Mouse (Mus musculus) fibroblast of lung, adult 2 months (primary cell): Measurements from ENCODE around the gene Gtpbp8.

Experiments
- DNase-seq: peaks from one replicate; pipeline ENCODE4 v3.0.0-alpha.2; 2011; ENCODE audit warnings: low read depth

Gene Gtpbp8

DNA sequence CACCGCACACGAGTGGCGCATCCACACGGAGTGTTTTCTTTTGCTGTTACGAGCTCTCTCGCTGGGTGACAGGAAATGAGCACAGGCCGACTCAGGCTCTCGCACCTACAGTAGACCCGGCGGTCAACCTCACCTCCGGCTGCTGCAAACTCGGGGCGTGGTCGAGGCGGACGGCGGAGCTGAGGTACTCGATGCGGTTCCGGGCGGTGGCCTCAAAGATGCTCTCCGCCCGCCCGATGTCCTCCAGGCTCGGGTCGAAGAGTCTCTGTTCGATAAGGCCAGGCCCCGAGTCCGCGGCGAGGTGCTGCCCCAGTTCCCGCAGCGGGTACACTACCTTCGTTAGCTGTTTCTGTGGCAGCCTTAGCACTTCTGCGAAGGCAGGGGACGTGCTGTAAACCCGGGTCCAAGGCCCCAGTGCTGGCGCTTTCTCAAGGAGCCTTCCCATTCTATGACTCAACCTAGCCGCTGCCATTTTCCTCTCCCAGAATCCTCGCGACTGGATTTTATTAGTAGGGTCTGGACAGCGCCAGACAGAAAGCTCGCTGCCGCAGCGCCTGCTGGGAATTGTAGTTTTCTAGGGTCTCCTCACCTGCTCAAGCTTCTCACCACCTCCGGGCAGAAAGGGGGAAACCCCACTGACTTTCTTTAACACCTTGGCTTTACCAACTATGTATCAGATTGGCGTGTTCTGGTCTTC is at the start of gene Gtpbp8:
Gene Gtpbp8 (minus strand): TSS at position 498 of the 697 bp plus-strand sequence.
- peak; percentile 86 for DNase-seq

DNA sequence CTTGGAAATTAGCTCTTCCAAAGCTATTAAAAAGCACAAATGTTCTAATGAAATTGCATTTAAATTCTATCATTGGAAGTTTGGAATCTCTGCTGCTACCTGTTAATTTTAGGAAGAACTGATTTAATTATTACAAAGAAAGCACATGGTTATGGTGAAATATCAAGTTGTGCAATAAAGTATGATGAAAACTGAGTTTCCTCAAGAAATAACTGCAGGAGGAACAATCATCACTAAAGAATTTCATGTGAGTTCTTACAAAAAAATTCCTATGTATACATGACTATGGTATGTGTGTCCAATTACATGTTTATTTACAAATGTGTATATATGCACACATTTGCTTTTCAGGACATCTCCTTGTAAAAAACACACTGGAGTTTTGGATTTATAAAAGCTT is 48.3 kb upstream of the Gtpbp8 start:
- DNase-seq, result no peak

DNA sequence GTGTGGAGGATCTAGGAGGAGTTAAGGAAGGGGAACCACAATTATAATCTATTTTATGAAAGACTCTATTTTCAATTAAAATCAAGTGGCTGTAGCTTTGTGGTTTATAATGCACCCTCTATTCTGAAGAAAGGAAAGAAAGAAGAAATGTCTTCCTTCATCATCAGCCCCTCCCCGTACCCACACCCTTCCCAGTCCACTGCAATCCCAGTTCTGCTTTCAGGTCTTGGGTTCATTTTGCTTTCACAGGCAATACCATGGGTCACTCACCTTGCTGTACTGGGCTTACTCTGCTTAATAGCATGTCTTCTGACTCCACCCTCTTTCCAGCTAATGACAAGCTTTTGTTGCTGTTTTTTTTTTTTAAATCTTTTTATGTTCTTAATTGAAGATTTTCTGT is 40.8 kb upstream of the Gtpbp8 start:
- DNase-seq, result no peak

DNA sequence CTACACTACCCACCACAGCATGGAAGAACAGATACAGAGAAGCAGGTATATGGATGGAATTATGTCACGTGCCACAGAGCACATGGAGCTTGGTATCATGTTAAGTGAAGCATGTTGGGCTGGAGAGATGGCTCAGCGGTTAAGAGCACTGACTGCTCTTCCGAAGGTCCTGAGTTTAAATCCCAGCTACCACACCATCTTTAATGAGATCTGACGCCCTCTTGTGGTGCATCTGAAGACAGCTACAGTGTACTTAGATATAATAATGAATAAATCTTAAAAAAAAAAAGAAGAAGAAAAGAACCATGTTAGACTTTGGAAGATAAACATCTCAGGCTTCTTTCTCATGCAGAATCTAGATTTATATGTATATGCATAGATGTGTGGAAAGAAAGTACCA is 34.6 kb upstream of the Gtpbp8 start:
- DNase-seq, result no peak

DNA sequence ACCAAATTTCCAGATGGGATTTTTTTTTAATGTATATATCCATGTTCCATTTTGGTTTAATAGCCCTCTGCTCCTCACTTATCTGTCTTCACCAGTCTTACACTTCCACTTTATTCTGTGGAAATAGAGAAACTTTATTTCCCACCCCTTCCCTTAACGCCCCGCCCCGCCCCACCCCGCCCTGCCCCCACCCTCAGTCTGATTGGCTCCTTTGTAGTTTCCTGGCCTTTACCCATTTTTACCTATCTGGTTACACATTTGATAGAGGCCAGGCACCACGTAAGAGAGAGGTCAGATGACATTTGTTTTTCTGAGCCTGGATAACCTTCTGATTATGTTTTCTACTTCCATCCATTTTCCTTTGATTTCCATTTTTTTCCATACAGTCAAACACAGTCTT is 33.3 kb upstream of the Gtpbp8 start:
- DNase-seq, result no peak

DNA sequence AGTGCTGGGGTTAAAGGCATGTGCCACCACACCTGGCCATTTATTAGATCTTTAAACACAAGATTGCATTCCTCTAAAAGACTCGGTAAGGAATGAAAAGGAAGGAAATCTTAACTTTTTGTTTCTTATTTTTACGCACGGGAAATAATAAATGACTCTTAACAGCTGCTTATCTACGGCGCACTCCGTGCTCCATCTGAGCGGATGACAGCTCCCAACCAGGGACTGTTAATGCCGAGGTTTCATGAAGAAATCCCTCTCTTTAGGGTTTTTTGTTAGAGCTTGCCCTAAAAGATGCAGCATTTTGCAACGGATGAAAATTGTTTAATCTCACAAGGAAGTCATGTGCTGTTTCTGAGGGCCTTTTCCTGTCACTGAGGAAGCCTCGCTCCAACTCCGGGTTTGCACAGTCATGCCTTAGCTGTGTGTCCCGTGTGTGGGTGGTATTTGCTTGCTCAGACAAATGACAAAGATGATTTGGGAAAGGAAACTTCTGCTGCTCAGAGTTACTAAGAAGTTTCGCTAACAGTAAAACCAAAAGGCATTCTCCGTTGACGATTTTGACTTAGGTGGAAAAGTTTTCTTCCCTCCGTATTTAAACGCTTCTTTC is 32.5 kb upstream of the Gtpbp8 start:
- no peak for DNase-seq

DNA sequence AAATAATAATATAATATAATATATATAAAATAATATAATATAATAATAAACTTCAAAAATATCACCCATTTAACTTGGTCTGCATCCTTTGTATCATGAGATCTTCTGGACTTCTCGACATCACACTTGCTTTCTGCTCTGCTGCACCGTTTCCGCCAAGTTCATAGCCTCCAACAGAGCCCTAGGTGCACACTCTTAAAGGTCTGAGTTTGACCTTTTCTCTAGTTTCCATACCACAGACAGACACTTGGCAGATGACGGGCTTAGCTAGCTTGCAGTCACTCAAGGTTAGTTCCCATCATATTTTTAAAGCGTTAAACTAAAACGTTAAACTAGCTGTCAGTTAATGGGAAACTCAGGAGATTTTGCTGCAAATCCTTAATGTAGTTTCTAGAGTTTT is 28.0 kb upstream of the Gtpbp8 start:
- no peak for DNase-seq

DNA sequence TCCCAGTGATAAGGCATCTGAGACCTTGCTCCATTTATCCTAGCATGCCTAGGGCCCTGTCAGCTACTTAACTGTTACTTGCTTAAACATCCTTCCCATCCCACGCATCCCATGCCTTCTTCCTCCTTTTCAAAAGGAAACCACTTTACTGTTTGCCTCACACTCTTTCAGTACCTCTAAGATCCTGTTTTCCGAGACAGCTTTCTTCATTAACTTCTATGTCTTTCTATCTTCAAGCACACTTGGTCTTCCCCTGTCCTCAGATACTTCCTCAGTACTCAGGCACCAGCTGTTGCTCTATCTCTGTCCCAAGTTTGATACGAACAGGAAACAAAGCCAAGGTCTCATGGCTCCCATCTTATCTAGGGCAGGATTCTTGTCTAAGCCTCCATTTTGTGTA is 27.5 kb upstream of the Gtpbp8 start:
- DNase-seq, result no peak

DNA sequence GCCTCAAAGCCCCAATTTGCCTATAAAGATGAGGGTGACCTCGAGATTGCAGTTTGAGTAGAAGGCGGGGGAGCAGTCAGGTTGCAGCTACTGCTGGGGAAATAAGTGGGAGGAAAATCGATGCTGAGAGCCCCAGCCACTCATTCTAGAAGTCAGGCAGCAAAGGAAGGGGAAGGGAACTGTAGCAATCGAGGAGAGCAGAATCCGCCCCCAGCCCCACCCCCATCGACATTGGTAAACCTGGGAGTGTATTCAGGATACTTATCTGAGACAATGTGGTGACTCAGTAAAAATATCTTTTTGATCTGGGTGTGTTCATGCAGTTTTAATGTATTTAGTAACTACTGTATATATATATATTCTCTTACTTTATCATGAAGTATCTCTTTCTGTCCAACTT is 26.4 kb upstream of the Gtpbp8 start:
- no peak for DNase-seq

DNA sequence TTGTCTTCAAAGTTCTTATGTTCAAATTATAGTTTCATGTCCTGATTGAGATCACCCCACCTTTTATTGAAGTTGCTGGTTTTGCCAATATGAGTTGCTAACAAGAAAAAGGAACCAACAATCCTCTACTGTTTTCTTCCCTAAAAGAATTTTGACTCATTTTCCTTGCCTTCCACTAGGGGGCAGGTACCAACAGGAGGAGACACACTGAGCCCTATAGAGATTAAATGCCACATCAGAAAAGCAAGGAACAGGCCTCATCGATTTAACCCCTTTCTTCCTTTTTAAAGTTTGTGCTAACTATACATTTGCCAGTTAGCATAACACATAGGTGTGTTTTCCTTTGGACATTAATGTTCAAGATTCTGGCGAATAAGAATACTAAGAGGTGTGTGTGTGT is 21.8 kb upstream of the Gtpbp8 start:
- peak; percentile 23 for DNase-seq

DNA sequence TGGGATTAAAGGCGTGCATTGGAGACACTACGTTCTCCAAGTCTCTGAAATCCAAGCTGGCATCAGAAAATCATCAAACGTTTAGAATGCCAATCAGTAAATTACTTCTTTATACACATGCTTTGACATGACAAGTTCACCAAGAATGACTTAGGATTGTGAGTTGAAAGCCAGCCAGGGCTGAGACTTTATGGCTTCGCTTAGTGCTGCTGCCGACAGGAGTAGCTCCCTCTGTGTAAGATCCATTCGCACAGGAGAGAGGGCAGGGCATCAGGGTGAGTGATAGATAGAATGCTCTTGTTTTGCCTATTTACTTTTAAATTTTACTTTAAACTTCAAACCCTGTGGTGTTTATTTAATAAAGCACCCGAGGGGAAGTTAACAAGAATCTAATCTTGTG is 21.3 kb upstream of the Gtpbp8 start:
- DNase-seq, result no peak

DNA sequence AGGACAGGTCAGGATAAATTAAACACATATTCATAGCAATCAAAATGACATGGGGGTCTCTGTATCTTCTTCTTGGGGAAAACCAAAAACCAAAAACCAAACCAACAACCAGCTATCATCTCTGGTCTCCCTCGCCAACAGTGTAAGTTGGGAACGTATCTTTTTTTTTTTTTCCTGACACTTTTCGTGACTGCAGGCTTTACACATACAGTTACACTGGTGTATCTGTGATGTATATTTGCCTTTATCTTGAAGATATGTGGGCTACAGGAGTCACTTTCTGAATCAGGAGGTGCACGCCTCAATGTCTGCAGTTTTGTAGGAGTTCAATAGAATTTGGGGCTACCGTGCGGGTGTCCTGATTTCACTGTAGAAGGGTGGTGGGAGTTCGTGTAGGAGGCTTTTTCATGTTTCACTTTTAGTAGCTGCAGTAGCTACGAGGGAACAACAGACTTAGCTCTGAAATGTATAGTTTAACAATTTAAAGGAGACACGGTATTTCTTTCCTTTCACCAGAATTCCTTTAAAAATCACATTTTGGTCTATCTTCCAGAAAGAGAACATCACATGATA is 20.2 kb upstream of the Gtpbp8 start:
- DNase-seq, result no peak

DNA sequence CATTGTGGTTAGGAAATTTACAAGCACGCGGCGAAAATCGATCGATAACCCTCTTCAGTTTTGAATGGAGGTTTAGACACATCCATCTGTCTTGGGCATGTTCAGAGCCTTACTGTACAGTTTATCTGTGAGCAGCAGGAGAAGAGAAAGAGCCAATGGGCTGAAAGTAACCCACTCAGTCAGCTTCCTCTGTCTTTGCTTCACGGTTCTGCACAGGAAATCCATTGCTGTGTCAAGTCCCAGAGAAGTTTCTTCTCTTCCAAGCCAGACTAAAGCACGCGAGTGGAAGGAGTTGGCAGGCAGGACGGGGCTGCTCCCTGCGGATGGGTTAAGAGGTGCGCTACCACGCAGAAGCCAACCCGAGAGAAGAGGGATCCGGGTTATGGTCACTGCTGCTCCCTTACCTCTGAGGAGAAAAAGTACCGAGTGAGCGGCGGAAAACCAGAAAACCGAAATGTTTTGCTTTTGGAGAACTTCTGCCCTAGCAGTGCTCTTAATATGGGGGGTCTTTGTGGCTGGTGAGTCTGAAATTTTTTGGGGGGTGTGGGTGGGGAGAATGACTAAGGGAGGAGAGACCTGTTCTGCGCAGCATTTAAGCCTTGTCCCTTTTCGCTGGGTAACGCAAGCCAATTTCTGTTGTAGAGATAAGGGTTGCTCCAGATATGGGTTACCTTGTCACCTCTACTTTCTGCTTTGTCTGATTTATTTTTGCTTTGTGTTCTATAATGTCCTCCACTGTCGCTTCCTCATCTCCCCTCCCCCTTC is 19.6 kb upstream of the Gtpbp8 start, which contains the start of gene Cd200r1:
Gene Cd200r1 (plus strand): TSS at position 182 of the 765 bp plus-strand sequence.
- no peak for DNase-seq

DNA sequence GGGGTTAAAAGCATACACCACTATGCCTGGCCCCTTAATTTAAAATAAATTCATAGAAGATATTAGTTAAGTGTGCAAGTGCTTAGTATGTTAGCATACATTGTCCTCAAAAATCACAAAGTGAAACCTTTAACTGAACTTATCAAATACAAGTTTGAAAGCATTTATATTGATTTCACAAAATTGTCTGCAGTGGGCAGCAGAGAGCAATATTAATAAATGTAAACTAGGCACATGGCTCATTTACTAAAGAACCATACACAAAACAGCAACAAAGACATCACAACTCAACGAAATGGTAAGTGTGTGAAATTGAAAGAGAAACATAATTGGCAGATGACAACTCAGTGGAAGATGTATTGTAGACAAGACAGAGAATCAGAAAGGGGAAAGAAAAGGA is 15.6 kb upstream of the Gtpbp8 start:
- DNase-seq, result no peak

DNA sequence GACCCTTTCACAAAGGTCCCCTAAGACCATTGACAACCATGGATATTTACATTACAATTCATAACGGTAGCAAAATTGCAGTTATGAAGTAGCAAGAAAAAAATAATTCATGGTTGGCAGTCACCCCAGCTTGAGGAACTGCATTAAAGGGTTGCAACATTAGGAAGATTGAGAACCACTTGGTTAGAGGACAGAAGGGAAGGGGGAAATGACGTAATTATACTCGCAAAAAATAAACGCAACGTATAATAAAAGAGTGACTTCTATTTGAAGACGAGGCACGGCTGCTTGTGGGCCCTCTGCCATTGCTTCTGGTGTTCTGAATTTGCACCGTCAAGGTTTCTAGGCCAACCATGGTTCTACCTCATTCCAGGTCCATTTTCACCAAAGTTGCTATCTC is 11.5 kb upstream of the Gtpbp8 start:
- no peak for DNase-seq

DNA sequence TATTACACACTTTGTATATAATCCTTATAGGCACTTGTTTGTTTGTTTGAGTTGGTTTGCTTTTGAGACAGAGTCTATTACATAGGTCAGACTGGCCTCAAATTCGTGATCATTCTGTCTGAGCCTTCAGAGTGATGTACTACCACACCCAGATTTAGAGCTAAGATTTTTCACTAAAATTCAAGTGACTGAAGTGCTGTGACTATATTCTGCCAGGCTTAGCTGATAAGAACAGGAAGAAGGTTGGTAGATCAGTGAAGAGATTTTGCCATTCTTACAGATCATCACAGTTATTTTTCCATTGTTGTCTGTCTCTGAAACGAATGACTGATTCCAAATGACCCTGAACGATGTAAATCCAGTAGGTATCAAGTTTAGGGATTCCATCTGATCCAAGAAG is 1.8 kb upstream of the Gtpbp8 start:
- no peak for DNase-seq

DNA sequence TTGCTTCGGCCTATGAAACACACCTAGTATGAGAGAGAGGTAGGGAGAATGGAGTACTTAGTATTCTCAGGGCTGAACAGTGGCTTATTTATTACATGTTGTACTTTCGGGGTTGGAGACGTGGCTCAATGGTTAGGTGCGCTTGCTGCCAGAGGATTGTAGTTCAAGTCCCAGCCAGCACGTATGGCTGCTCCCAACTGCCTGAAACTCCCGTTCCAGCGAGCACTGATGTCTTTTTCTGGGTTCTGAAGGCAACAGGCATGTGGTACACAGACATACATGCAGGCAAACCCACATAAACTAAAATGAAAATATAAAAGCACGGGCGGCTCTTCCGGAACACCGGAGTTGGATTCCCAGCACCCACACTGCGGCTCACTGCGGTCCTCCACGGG is 695 bp downstream of the Gtpbp8 start:
- no peak for DNase-seq

DNA sequence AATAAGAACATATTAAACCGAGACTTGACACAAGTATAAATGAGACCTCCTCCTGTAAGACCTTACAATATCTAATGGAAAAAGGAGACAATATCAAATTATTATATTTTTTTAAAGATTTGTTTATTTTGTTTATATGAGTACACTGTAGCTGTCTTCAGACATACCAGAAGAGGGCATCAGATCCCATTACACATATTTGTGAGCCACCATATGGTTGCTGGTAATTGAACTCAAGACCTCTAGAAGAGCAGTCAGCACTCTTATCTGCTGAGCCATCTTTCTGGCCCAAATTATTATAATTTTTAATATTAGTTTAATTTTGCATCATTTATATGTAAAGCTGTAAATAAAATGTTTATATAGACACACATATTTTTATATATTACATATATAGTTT is 3.4 kb downstream of the Gtpbp8 start:
- DNase-seq, result no peak

DNA sequence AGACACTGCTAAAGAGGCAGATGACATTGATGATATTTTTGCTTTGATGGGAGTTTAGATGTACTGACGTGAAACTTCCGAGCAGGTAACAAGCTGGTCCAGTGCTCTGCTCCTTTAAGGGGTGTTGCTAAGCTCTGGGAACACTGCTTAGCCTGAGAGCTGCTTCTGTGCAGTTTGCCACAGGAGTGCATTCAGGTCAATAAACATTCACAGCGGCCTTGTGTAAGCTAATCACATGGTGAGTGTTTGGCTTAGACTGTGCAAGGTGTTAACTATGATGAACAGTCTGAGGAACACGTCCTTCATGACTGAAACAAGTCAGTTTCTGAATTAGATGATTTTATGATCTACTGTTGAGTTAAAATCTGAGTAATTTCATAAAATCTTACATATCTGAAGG is 10.0 kb downstream of the Gtpbp8 start:
- DNase-seq, result no peak

DNA sequence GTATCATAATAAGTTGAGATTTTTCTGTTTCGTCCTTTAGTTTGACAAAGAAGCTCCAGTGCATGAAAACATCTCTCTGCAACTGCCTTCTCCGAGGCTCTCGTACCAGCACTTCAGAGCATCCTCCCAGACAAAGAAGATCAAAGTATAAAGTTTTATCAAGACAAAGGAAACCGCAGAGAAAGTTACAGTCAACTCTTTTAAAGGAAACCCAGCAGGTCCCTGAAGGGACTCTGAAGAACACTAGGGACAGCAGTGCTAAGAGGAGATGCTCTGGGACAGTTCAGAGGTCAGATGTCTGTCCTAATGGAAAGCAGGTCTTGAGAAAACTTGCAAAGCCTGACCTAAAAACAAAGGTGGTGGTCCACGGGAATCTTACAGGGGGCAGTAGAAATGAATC is 10.5 kb downstream of the Gtpbp8 start:
- no peak for DNase-seq

DNA sequence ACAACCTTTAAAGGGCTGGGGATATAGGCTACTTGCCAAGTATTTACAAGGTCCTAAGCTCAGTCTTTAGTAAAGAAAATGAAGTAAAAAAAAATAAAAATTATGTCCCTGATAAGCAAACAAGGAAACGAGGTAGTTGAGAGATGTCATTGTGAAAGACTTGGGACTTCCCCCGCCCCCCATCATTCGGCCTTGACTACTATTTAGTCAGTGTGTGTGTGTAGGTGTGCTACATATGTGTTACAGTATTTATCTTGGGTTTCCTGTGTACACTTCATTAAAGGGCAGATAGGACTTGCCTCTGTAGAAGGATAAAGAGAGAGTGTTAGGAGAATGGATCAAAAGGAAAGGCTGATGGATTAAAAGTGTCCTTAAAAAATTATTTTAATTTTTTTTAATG is 12.1 kb downstream of the Gtpbp8 start:
- no peak for DNase-seq

DNA sequence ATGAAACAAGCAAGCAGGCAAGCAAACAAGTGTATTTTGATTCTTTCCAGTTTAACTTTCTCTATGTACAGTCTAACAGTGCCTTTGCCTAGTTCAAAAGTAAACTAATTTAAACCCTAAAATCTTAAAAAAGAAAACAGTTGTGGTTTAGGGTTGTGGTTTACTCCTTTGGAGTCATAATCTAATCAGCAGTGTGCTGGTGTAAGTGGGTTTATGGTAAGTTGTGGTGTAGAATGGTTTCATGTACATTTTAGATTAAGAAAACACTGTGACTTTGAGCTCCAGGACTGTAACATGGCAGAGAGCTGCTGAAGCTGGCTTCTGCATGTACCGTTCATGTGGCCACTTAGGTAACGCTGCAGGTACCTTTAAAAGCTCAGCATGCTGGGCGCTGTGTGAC is 18.6 kb downstream of the Gtpbp8 start:
- no peak for DNase-seq
